Mouse (Mus musculus) forebrain, embryonic 13.5 days (tissue): Measurements from ENCODE around the gene Rabac1. TPM values are rescaled to one million over a fixed set of nuclear protein-coding genes. Genes with fewer than 3 reads are reported as not detected.

Experiments
- ATAC-seq: fragments of 200-750 bp; cut with Nextera tagmentation; 2 replicates; pipeline ENCODE4 v1.8.0; 2017
- H3K27ac ChIP-seq: fragments of 300-500 bp; sonication (generic); 2 replicates; pipeline ENCODE4 v1.5.1; 2015; ENCODE audit warnings: inconsistent platforms, mild to moderate bottlenecking, moderate library complexity
- H3K27me3 ChIP-seq: fragments of 300-500 bp; sonication (generic); 2 replicates; pipeline ENCODE4 v1.6.1; 2015; ENCODE audit warnings: mild to moderate bottlenecking, inconsistent platforms
- H3K36me3 ChIP-seq: fragments of 300-500 bp; sonication (generic); 2 replicates; pipeline ENCODE4 v1.6.1; 2015; ENCODE audit warnings: mild to moderate bottlenecking, inconsistent platforms; ENCODE audit not compliant: poor library complexity, severe bottlenecking
- H3K4me1 ChIP-seq: fragments of 300-500 bp; sonication (generic); 2 replicates; pipeline ENCODE4 v1.6.1; 2015; ENCODE audit warnings: inconsistent platforms
- H3K4me2 ChIP-seq: fragments of 300-500 bp; sonication (generic); 2 replicates; pipeline ENCODE4 v1.6.1; 2015; ENCODE audit warnings: inconsistent platforms, mild to moderate bottlenecking, moderate library complexity
- H3K4me3 ChIP-seq: fragments of 300-500 bp; sonication (generic); 2 replicates; pipeline ENCODE4 v1.5.1; 2015; ENCODE audit warnings: mild to moderate bottlenecking, inconsistent platforms
- H3K9ac ChIP-seq: fragments of 300-500 bp; sonication (generic); 2 replicates; pipeline ENCODE4 v1.6.1; 2015; ENCODE audit warnings: mild to moderate bottlenecking, inconsistent platforms
- H3K9me3 ChIP-seq: fragments of 300-500 bp; sonication (generic); replicated peaks from 2 replicates; pipeline ENCODE4 v1.6.1; 2016; ENCODE audit warnings: inconsistent platforms
- WGBS: fragments of 180-500 bp; shearing (Covaris S2); methylation state at CpG from one replicate; pipeline ENCODE4 v1.1.7; 2015; 5-methylcytosine and 5-hydroxymethylcytosine counted together
- polyA plus RNA-seq: library from polyadenylated mRNA; unstranded; fragments of >200 nt; fragmentation: Nextera tagmentation; extraction: Ambion mirVana; gene quantifications from 2 replicates; pipeline ENCODE4 v1.2.1, GENCODE M21; 2015

Rabac1 gene
- polyA plus RNA-seq, result 128 and 138 TPM in 2 replicates

DNA sequence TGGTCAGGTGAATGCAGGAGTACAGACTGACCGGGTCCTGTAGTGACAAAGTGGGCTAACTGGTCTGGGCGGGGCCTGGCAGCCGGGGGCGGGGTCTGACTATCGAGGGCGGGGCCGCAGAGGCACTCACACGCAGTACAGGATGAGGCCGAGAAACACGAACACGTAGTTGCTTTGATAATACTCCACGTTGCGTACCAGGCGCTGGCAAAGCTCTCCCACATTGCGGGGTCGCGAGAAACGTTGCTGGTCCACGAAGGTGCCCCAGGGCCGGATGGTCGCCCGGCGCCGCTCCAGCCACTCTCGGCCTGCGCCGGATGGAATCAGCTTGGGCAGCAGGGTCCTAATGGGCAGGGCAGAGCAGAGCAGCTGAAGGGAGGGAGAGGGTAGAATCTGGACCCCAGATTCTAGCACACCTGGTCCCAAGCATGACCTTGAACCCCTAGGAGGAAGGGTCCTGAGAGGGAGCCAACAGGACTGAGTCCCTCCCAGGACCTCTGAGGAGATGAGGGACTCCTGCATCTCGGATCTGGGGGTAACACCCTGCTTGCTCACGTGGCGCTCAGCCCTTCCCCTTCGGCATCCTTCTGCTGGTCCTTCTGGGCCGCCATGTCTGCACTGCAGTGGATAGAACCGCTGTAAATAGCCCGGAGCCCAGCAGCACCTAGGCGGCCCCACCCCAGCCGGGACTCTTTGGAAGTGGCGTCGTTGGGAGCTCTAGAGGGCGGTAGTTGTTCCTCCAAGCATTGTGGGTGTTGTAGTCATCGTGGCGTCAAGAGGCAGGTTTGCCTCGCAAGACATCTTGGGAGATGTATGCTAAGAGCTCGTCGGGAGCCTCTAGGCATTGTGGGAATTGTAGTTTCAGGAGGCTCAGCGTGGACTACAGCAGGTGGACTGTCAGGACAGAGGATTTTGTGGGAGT is at the start of gene Rabac1:
Rabac1 (minus strand) TSS at position 783 of the 922 bp plus-strand sequence.
- ATAC-seq, result peak; percentile 92
- Histone ChIP-seq H3K4me1 (peaks cover 10% of the 10 kb centered on the region), H3K27ac (peak within 1 kb of the TSS; percentile 55), H3K27me3 (no peaks in the 10 kb centered on the region), H3K4me3 (peak within 1 kb of the TSS; percentile 66), H3K9ac (peak within 1 kb of the TSS; percentile 81), H3K9me3 (no peaks in the 10 kb centered on the region), H3K4me2 (peak within 1 kb of the TSS; percentile 78), H3K36me3 (peaks cover under 1% of the 10 kb centered on the region; the same call in 1 of the 2 replicates)
- WGBS, result under 1% methylated on average over 45 of the region's 45 CpGs

DNA sequence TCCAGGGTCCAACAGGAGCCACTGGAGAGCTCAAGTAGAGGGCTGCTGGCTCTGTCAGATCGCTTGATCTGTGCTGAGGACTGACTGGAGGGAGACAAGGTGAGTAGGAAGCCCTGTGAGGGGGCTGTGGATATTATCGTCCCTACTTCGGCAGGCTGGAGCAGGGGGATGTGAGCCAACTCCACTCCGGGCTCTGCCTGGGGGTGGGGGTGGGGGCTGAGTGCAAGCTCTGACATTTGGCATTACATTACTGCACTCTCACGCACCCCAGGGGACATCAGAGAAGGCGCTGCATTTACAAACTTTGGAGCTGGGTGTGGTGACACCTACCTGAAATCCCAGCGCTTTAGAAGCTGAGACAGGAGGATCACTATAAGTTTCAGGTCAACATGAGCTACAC is 39.0 kb upstream of the Rabac1 start:
- no peak overlapping the region for H3K27ac ChIP-seq
- H3K4me2 ChIP-seq, result no peak overlapping the region
- peaks cover 44% of the 10 kb centered on the region for H3K4me1 ChIP-seq
- no peak overlapping the region for H3K9ac ChIP-seq
- H3K4me3 ChIP-seq, result no peak overlapping the region
- H3K9me3 ChIP-seq, result no peaks in the 10 kb centered on the region
- ATAC-seq, result no peak
- peaks cover 48% of the 10 kb centered on the region for H3K36me3 ChIP-seq
- peaks cover 55% of the 10 kb centered on the region for H3K27me3 ChIP-seq
- 76% methylated on average over 7 of the region's 7 CpGs for WGBS

DNA sequence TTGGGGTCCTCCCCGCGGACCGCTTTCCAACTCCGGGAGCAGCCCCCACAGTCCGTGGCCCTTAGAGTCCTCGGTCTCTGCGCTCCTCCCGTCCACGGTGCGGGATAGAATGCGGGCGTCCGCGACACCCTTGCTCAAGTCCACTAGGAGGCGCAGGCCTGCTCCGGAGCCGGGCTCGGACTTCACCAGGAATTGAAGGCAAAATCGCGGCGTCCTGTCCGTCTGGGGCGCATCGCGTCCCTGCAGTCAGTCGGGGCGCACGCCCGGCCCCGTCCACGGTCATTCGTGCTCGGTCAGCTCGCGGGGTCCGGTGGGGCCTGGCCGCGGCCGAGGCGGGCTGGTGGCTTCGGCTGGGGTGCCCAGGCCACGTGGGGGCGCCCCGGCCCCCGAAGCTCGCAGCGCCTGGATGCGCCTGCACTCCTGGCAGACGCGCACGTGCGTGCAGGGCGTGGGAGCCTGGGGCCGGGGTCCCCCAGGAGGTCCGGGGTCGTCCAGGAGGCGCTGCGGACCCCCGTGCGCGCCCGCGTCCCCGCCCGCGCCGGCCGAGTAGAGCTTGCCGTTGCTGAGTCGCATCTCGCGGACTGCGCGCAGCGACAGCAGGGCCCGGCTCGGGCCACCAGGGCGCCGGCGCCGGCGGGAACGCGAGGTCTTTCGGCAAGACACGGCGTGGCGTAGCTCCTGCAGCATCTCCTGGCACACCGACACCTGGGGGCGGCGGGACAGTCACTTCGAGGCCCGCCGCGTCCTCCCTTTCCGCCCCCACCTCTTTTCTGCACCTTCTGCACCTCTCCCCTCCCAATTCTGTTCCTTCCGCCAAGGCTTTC is 37.7 kb upstream of the Rabac1 start:
- no peaks in the 10 kb centered on the region for H3K9me3 ChIP-seq
- peaks cover 36% of the 10 kb centered on the region for H3K36me3 ChIP-seq
- WGBS, result 2% methylated on average over 96 of the region's 97 CpGs
- ATAC-seq, result peak; percentile 11; the same call in 1 of the 2 replicates
- peak overlapping the region; percentile 37 for H3K4me3 ChIP-seq
- H3K4me1 ChIP-seq, result peaks cover 54% of the 10 kb centered on the region
- peak overlapping the region; percentile 95 for H3K27ac ChIP-seq
- peak overlapping the region; percentile 64 for H3K9ac ChIP-seq
- peak overlapping the region; percentile 71 for H3K4me2 ChIP-seq
- peaks cover 58% of the 10 kb centered on the region for H3K27me3 ChIP-seq

DNA sequence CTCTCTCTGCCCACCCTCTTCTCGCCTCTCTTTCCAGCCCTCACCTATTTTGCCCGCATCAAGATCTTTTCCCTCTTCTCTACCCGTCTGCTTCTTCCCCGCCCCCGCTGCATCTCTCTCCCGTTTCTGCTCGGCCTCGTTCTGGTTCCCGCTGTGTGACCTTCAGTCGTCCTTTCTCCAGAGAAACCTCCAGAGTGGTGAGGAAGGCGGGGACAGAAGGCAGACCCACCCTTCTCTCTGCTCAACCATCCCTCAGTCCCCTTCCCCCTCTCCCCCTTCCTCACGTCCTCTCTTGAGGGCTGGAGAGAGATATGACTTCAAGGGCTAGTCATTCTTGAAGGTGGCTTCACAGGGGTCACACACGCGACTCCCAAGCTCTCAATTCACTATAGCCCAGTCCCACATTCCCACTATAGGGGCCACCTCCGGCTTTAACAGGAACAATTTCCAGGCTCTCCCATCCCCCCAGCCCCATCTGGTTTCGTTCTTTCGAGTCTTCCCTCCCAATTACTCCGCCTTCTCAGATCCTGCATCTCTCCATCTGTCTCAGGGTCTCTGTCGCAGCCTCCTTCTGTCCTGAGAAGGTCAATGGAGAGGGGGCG is 36.6 kb upstream of the Rabac1 start:
- no peaks in the 10 kb centered on the region for H3K9me3 ChIP-seq
- peak; percentile 16 for ATAC-seq
- H3K27me3 ChIP-seq, result peaks cover 61% of the 10 kb centered on the region
- H3K36me3 ChIP-seq, result peaks cover 24% of the 10 kb centered on the region
- peak overlapping the region; percentile 95 for H3K27ac ChIP-seq
- H3K4me3 ChIP-seq, result peak overlapping the region; percentile 37
- peaks cover 59% of the 10 kb centered on the region for H3K4me1 ChIP-seq
- WGBS, result 5% methylated on average over 20 of the region's 20 CpGs
- H3K4me2 ChIP-seq, result peak overlapping the region; percentile 71
- peak overlapping the region; percentile 64 for H3K9ac ChIP-seq

DNA sequence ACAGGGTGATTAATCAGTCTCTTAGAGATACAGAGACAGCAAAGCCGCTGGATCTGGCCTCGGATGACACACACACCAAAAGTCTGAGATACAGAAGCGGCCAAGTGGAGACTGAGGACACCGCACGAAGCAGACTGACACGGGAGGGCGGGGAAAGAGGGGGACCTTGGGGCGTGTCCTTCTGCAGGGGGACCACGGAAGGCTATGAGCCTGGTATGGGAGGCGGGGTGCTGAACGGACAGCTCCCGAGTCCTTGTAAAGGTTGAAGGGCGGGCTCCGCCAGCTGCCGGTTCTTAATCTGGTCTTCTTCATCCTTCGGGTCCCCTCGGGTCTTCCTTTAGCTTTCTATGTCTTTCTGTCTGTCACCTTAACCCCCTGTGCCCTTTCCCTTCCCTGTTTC is 36.1 kb upstream of the Rabac1 start:
- H3K4me3 ChIP-seq, result peak overlapping the region; percentile 37
- H3K4me2 ChIP-seq, result peak overlapping the region; percentile 71
- no peaks in the 10 kb centered on the region for H3K9me3 ChIP-seq
- peaks cover 61% of the 10 kb centered on the region for H3K27me3 ChIP-seq
- peaks cover 19% of the 10 kb centered on the region for H3K36me3 ChIP-seq
- peak overlapping the region; percentile 64 for H3K9ac ChIP-seq
- no peak for ATAC-seq
- H3K27ac ChIP-seq, result peak overlapping the region; percentile 95
- H3K4me1 ChIP-seq, result peaks cover 64% of the 10 kb centered on the region
- WGBS, result under 1% methylated on average over 17 of the region's 17 CpGs

DNA sequence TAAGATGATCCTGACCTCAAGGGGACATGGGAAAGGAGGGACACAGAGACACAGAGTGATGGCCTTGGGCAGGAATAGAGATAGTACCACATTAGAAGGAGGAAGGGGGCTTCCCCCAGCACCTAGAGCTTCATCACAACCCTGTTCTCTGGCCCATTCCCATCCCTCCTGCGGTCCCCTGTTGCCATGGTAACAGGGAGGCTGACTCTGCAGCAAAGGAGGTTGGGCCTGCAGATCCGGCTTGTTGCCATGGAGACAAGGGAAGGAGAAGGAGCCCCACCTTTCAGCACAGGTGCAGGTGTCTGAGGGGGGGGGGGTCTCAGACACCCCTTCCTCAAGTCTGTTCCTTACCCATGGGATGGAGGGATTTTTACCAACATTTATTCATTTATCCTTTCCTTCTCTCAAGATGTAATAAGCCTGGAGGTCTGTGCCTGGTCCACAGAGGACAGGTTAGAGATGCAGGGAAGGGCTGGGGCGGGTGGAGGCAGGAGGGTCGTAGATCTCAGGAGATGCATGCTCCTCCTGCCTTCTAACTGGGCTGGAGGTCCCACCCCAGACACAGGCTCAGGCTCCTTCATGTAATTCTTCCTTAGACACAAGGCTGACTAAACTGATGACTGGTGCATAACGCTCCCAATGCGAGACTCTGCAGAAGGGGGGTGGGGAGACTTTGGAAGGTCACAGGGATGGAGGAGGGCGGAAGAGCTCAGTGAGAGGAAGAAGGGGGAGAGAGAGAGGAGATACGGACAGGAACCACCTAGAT is 35.2 kb upstream of the Rabac1 start:
- H3K27me3 ChIP-seq, result peaks cover 61% of the 10 kb centered on the region

DNA sequence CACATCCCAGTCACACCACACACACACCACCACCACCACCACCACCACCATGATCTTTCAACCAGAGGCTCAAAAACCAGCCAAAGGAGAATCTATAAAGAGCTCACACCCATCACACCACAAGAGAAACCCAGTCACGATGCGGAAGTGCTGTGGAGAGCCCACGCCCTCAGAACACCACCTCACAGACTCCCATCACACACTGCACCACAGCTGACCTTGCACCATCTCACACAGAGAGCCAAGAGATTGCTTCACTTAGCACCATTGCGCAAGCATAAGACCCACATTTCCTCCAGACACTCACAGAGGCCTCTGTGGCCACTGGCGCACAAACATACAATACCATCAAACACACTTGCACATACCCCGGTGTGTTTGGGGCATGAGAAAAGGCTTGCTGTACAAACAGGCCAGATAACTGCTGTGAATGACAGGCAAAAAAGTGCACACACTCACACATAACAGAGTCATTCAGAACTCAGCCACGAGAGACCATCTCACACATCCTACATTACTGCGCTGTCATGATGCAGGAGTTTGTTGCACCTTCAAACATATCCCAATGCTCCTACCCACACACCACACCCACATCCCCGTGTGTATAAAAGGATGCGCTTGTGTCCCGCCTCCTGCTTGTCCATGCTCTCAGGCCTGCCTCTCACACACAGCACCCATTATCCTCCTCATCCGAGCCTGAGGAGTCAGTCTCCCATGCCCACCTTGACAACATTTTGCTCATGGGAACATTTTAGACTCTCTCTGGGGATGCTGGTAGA is 34.2 kb upstream of the Rabac1 start:
- no peak for ATAC-seq
- 78% methylated on average over 12 of the region's 12 CpGs for WGBS
- Histone ChIP-seq H3K9me3 (no peaks in the 10 kb centered on the region), H3K36me3 (peaks cover 3% of the 10 kb centered on the region; the same call in 1 of the 2 replicates), H3K4me1 (peaks cover 80% of the 10 kb centered on the region), H3K9ac (no peak overlapping the region), H3K4me3 (no peak overlapping the region), H3K4me2 (peak overlapping the region; percentile 71), H3K27ac (peak overlapping the region; percentile 95), H3K27me3 (peaks cover 53% of the 10 kb centered on the region)

More for the DNA sequence above, 35.2 kb upstream of the Rabac1 start:
- peak overlapping the region; percentile 37 for H3K4me3 ChIP-seq
- H3K4me1 ChIP-seq, result peaks cover 73% of the 10 kb centered on the region
- peak overlapping the region; percentile 71 for H3K4me2 ChIP-seq
- peak; percentile 16 for ATAC-seq
- H3K9me3 ChIP-seq, result no peaks in the 10 kb centered on the region
- peak overlapping the region; percentile 64 for H3K9ac ChIP-seq
- peaks cover 10% of the 10 kb centered on the region for H3K36me3 ChIP-seq
- 11% methylated on average over 8 of the region's 8 CpGs for WGBS
- peak overlapping the region; percentile 95 for H3K27ac ChIP-seq

DNA sequence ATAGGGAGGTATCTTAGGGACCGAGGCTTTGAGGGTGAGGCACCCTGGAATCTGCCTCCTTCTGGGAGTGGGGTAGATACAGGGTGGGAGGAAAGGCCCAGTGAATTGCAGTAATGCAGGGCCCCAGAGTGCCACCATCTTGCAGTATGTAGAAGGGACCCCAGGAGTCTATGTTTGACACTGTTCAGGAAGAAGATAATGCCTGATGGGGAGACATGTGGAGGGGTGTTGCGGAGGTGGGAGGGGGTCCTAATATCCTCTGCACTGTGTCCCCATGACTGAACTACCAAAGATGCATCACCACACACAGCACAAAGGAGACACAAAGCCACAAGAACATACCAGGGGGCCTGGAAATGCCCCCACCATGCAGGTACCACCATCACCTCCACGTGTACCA is 33.6 kb upstream of the Rabac1 start:
- 70% methylated on average over 3 of the region's 3 CpGs for WGBS
- Histone ChIP-seq H3K4me1 (peaks cover 81% of the 10 kb centered on the region), H3K27me3 (peaks cover 46% of the 10 kb centered on the region), H3K4me2 (peak overlapping the region; percentile 91), H3K9ac (peak overlapping the region; percentile 89), H3K36me3 (no peaks in the 10 kb centered on the region), H3K27ac (peak overlapping the region; percentile 95), H3K4me3 (peak overlapping the region; percentile 73), H3K9me3 (no peaks in the 10 kb centered on the region)
- ATAC-seq, result peak; percentile 36; the same call in 1 of the 2 replicates

DNA sequence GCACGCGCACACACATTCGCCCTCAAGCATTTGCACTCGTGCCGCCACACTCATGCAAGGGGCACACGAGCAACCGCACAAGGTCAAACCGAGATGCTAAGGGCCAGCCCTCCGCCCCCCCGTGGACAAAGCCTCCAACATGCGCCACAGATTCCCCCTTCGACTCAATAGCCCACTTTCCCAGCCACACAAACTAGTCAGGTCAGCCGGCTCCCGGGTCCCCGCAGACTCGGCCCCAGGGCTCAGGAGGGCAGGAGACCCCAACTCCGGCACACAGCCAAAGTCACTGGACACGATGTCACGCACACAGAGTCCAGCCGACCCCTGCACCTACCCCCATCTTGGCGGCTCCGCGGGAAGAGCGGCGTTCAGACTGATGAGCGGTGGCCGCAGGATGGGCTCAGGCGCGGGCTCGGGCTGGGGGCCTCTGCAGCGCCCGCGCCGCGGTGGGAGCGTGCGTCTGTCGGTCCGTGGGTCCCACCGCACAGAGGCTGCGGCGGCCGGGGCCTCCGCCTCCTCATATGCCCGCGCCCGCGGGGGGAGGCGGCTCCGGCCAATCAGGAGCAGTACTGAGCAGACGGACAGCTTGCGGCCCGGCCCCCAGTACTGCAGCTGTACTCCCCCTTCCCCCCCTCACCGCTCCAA is 33.0 kb upstream of the Rabac1 start, which contains the start of gene Atp1a3:
Atp1a3 (minus strand) TSS at position 538 of the 645 bp plus-strand sequence.
- H3K9ac ChIP-seq, result peak within 1 kb of the TSS; percentile 89
- H3K4me1 ChIP-seq, result peaks cover 77% of the 10 kb centered on the region
- H3K36me3 ChIP-seq, result peaks cover 5% of the 10 kb centered on the region
- H3K27ac ChIP-seq, result peak within 1 kb of the TSS; percentile 95
- WGBS, result under 1% methylated on average over 42 of the region's 54 CpGs
- ATAC-seq, result peak; percentile 88
- H3K9me3 ChIP-seq, result no peaks in the 10 kb centered on the region
- peak within 1 kb of the TSS; percentile 91 for H3K4me2 ChIP-seq
- H3K27me3 ChIP-seq, result peaks cover 40% of the 10 kb centered on the region
- H3K4me3 ChIP-seq, result peak within 1 kb of the TSS; percentile 73

DNA sequence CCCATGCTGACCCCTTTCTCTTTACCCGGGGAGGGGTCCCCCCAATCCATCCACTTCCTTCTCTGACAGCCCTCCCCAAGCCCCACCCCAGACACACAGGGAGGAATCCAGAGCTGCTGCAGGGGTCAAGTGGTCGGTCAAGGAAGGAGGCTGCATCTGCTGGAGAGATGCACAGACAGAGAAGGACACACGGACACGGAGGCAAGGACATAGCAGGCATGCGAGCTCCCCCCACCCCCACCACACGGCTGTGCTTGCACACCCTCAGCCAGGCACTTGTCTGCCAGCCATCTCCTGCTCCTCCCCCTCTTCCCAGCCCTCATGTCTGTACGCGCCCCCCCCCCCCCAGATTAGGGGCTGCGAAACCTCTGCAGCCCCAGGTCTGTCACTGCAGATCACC is 32.3 kb upstream of the Rabac1 start:
- Histone ChIP-seq H3K9ac (peak overlapping the region; percentile 89), H3K27ac (peak overlapping the region; percentile 95)
- ATAC-seq, result no peak

More for the DNA sequence above, 32.3 kb upstream of the Rabac1 start:
- H3K4me1 ChIP-seq, result peaks cover 69% of the 10 kb centered on the region
- H3K36me3 ChIP-seq, result peaks cover 13% of the 10 kb centered on the region
- WGBS, result 41% methylated on average over 7 of the region's 9 CpGs
- H3K27me3 ChIP-seq, result peaks cover 33% of the 10 kb centered on the region
- peak overlapping the region; percentile 91 for H3K4me2 ChIP-seq
- H3K4me3 ChIP-seq, result peak overlapping the region; percentile 73
- H3K9me3 ChIP-seq, result no peaks in the 10 kb centered on the region
